In genomic region chr1:91062363-91062762, GRCm38 (mm10) we compare ENCODE assay signal across 7 mouse cellular contexts.
A peak's percentile ranks its signal among the peaks of the same experiment; 100 is the strongest.
DNase-seq lines count a peak whose midpoint lies in the region; ATAC-seq lines count a peak whose summit lies in the region.

No protein-coding gene starts in this region.

- H3K27me3 ChIP-seq in kidney, embryonic 15.5 days, result no peaks in the 10 kb centered on the region

- no peak overlapping the region for H3K4me3 ChIP-seq in kidney, embryonic 15.5 days (replicated peaks)

- H3K9me3 ChIP-seq in kidney, embryonic 15.5 days (replicated peaks), result no peaks in the 10 kb centered on the region

- H3K4me2 ChIP-seq in kidney, embryonic 15.5 days, result no peak overlapping the region

- DNase-seq in 3T3-L1 (ENCODE audit: low read depth, low spot score), result peak; percentile 52
- DNase-seq in frontal cortex, postnatal 10 days (ENCODE audit: low spot score in 2 of 2), result peak; percentile 65 to 76
- peak; percentile 71 for DNase-seq in lung, postnatal 36 days
- peak; percentile 44 for DNase-seq in skeletal muscle tissue, adult 2 months (ENCODE audit: low read depth, low spot score)
- no peak for DNase-seq in c-Kit-positive CD71-positive TER-119-positive erythroid progenitor cells, embryonic 14.5 days (ENCODE audit: low spot score)

- ATAC-seq in CD4-positive, CD25-positive, alpha-beta regulatory T cell, adult 4 months, result peak; percentile 65
- no peak for ATAC-seq in kidney, embryonic 15.5 days (replicated peaks; ENCODE audit: low FRiP score)

- WGBS in kidney, embryonic 15.5 days, result 29% methylated on average over 5 of the region's 5 CpGs

- H3K27ac ChIP-seq in kidney, embryonic 15.5 days, result peak overlapping the region; percentile 30

- 0 out of 2 replicates have a peak, but pooled peaks cover 4% of the 10 kb centered on the region for H3K36me3 ChIP-seq in kidney, embryonic 15.5 days

- peaks cover 57% of the 10 kb centered on the region for H3K4me1 ChIP-seq in kidney, embryonic 15.5 days

- no peak overlapping the region for H3K9ac ChIP-seq in kidney, embryonic 15.5 days
